Mouse (Mus musculus) liver, adult 2 months (tissue): ENCODE results near the gene Zbtb24.

ENCODE experiments used
- CTCF ChIP-seq: fragments of 200-500 bp; IDR thresholded peaks from 2 replicates; pipeline ENCODE4 v1.5.1; 2011; ENCODE audit warnings: low read depth, low read length, control low read depth
- POLR2A ChIP-seq: fragments of 200-500 bp; IDR thresholded peaks from 2 replicates; pipeline ENCODE4 v1.6.1; 2011; ENCODE audit warnings: low read length, control low read depth; ENCODE audit not compliant: insufficient read depth; ENCODE audit errors: extremely low read depth

DNA sequence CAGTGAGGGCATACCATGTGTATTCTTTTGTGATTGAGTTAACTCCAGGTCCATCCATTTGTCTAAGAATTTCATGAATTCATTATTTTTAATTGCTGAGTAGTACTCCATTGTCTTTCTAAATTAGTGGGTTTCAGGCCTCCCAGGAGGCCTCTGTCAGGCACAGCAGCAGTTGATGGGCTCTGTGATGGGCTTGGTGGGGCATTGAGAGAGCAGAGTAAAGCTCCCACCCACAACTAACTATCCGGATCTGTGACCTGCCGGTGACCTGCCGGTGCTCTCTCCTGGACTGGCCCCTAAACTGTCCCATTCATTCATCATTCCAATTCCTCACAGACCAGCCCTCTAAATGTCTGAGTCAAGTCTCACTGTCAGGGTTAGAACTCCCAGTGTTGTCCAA, 49.1 kb upstream of the Zbtb24 start:
- no peak for TF ChIP-seq CTCF
- TF ChIP-seq POLR2A: no peak
